Mouse (Mus musculus): ENCODE measurements at regions not wholly inside any gene's neighbourhood (a gene's known extent, or its start where the extent isn't known, plus 50 kb on each side); places are given as distances from the start of the nearest gene placed in this dataset.
"Not testable (repeated sequence)": the region's sequence is repeated elsewhere in the genome, so short reads cannot be mapped to it uniquely, and the experiment has no call there.

- intact Hi-C loops (cut with DNase I; ENCODE audit: low total_unique reads), result no loop called here
- no peak for DNase-seq
These were observed 85.0 kb downstream of the Glrx3 start for GRCm38 (mm10) chr7:137522450-137522849.

- intact Hi-C loops (cut with DNase I; ENCODE audit: low total_unique reads), result no loop called here
These were observed 96.1 kb downstream of the Glrx3 start for GRCm38 (mm10) chr7:137533476-137533875.

GRCm38 (mm10) chr7:137549991-137550390, 112.6 kb downstream of the Glrx3 start:
- no peak for DNase-seq
- intact Hi-C loops (cut with DNase I; ENCODE audit: low total_unique reads), result loop anchor here (2.0 kb wide), 1 partner anchor 71 kb away; no protein-coding TSS in a partner anchor

More at GRCm38 (mm10) chr7:137533476-137533875, 96.1 kb downstream of the Glrx3 start:
- no peak for DNase-seq

- intact Hi-C loops (cut with DNase I; ENCODE audit: low total_unique reads), result no loop called here
- no peak for DNase-seq
These were observed 115.3 kb downstream of the Glrx3 start for GRCm38 (mm10) chr7:137552551-137553198.

GRCm38 (mm10) chr7:137555481-137555880, 118.1 kb downstream of the Glrx3 start:
- DNase-seq, result no peak

GRCm38 (mm10) chr7:137557439-137557838, 120.0 kb downstream of the Glrx3 start:
- intact Hi-C loops (cut with DNase I; ENCODE audit: low total_unique reads), result no loop called here
- DNase-seq, result no peak

More at GRCm38 (mm10) chr7:137555481-137555880, 118.1 kb downstream of the Glrx3 start:
- intact Hi-C loops (cut with DNase I; ENCODE audit: low total_unique reads), result no loop called here

- intact Hi-C loops (cut with DNase I; ENCODE audit: low total_unique reads), result no loop called here
- DNase-seq, result no peak
These were observed 121.5 kb downstream of the Glrx3 start for GRCm38 (mm10) chr7:137558871-137559270.

- no peak for DNase-seq
- intact Hi-C loops (cut with DNase I; ENCODE audit: low total_unique reads), result no loop called here
These were observed 132.8 kb downstream of the Glrx3 start for GRCm38 (mm10) chr7:137570199-137570598.

- no peak for DNase-seq
- intact Hi-C loops (cut with DNase I; ENCODE audit: low total_unique reads), result no loop called here
These were observed 138.1 kb downstream of the Glrx3 start for GRCm38 (mm10) chr7:137575491-137575890.

GRCm38 (mm10) chr7:137576251-137576650, 138.8 kb downstream of the Glrx3 start:
- intact Hi-C loops (cut with DNase I; ENCODE audit: low total_unique reads), result no loop called here
- DNase-seq, result no peak

GRCm38 (mm10) chr7:137583556-137583955, 146.1 kb downstream of the Glrx3 start:
- no peak for DNase-seq
- intact Hi-C loops (cut with DNase I; ENCODE audit: low total_unique reads), result no loop called here

GRCm38 (mm10) chr7:137584916-137585315, 147.5 kb downstream of the Glrx3 start:
- not testable (repeated sequence) for DNase-seq

GRCm38 (mm10) chr7:137593570-137593969, 156.2 kb downstream of the Glrx3 start:
- intact Hi-C loops (cut with DNase I; ENCODE audit: low total_unique reads), result no loop called here
- DNase-seq, result peak; percentile 55

More at GRCm38 (mm10) chr7:137584916-137585315, 147.5 kb downstream of the Glrx3 start:
- intact Hi-C loops (cut with DNase I; ENCODE audit: low total_unique reads), result not testable (repeated sequence)

GRCm38 (mm10) chr7:137595567-137595966, 158.2 kb downstream of the Glrx3 start:
- intact Hi-C loops (cut with DNase I; ENCODE audit: low total_unique reads), result no loop called here
- DNase-seq, result no peak

GRCm38 (mm10) chr7:137596161-137596560, 158.7 kb downstream of the Glrx3 start:
- DNase-seq, result no peak
- intact Hi-C loops (cut with DNase I; ENCODE audit: low total_unique reads), result no loop called here

GRCm38 (mm10) chr7:137603039-137603438, 165.6 kb downstream of the Glrx3 start:
- DNase-seq, result peak; percentile 65
- intact Hi-C loops (cut with DNase I; ENCODE audit: low total_unique reads), result loop anchor here (5.0 kb wide), 2 partner anchors 174 to 479 kb away; no protein-coding TSS in a partner anchor

- no peak for DNase-seq
- intact Hi-C loops (cut with DNase I; ENCODE audit: low total_unique reads), result no loop called here
These were observed 172.3 kb downstream of the Glrx3 start for GRCm38 (mm10) chr7:137609752-137610151.

GRCm38 (mm10) chr7:137611363-137611762, 173.9 kb downstream of the Glrx3 start:
- intact Hi-C loops (cut with DNase I; ENCODE audit: low total_unique reads), result no loop called here
- DNase-seq, result no peak

GRCm38 (mm10) chr7:137611891-137612522, 174.6 kb downstream of the Glrx3 start:
- DNase-seq, result peak; percentile 30
- intact Hi-C loops (cut with DNase I; ENCODE audit: low total_unique reads), result no loop called here

- no peak for DNase-seq
- intact Hi-C loops (cut with DNase I; ENCODE audit: low total_unique reads), result no loop called here
These were observed 181.2 kb downstream of the Glrx3 start for GRCm38 (mm10) chr7:137618406-137619133.
